Mouse (Mus musculus): ENCODE results near the gene Oasl1. TPM values are rescaled to one million over a fixed set of nuclear protein-coding genes. Genes with fewer than 3 reads are reported as not detected.
A peak's percentile ranks its signal among the peaks of the same experiment; 100 is the strongest.
"Not testable (repeated sequence)": the region's sequence is repeated elsewhere in the genome, so short reads cannot be mapped to it uniquely, and the experiment has no call there.

Gene Oasl1
- total RNA-seq (2015): 0.68 and 4.9 TPM in 2 replicates
- total RNA-seq (2017): 1.1 and 1.4 TPM in 2 replicates

GRCm38 (mm10) chr5:114922998-114923473 lies at the start of gene Oasl1:
Gene Oasl1, plus strand, starts transcription at chr5:114923240.
- ATAC-seq (replicated peaks; ENCODE audit: poor library complexity): peak; percentile 36

GRCm38 (mm10) chr5:114875858-114876257 lies 47.2 kb upstream of the Oasl1 start:
- peak; percentile 70 for ATAC-seq (replicated peaks; ENCODE audit: poor library complexity)

- no peak for ATAC-seq (replicated peaks; ENCODE audit: poor library complexity)
Measured at GRCm38 (mm10) chr5:114876331-114876730, 46.7 kb upstream of the Oasl1 start.

GRCm38 (mm10) chr5:114877487-114877886 lies 45.6 kb upstream of the Oasl1 start:
- ATAC-seq (replicated peaks; ENCODE audit: poor library complexity): no peak

- no peak for ATAC-seq (replicated peaks; ENCODE audit: poor library complexity)
Measured at GRCm38 (mm10) chr5:114879399-114879798, 43.6 kb upstream of the Oasl1 start.

GRCm38 (mm10) chr5:114882319-114882718 lies 40.7 kb upstream of the Oasl1 start:
- not testable (repeated sequence) for ATAC-seq (replicated peaks; ENCODE audit: poor library complexity)

- ATAC-seq (replicated peaks; ENCODE audit: poor library complexity): peak; percentile 92
Measured at GRCm38 (mm10) chr5:114883022-114883421, 40.0 kb upstream of the Oasl1 start.

GRCm38 (mm10) chr5:114886801-114887200 lies 36.2 kb upstream of the Oasl1 start:
- ATAC-seq (replicated peaks; ENCODE audit: poor library complexity): no peak

GRCm38 (mm10) chr5:114888995-114889394 lies 34.0 kb upstream of the Oasl1 start:
- no peak for ATAC-seq (replicated peaks; ENCODE audit: poor library complexity)

GRCm38 (mm10) chr5:114895542-114895941 lies 27.5 kb upstream of the Oasl1 start:
- no peak for ATAC-seq (replicated peaks; ENCODE audit: poor library complexity)

- ATAC-seq (replicated peaks; ENCODE audit: poor library complexity): peak; percentile 74
Measured at GRCm38 (mm10) chr5:114896688-114897373, 26.2 kb upstream of the Oasl1 start, which contains the start of gene Oasl2. Gene Oasl2, plus strand, starts transcription at chr5:114896936.

- peak; percentile 63 for ATAC-seq (replicated peaks; ENCODE audit: poor library complexity)
Measured at GRCm38 (mm10) chr5:114897374-114897793, 25.7 kb upstream of the Oasl1 start.

GRCm38 (mm10) chr5:114898857-114899256 lies 24.2 kb upstream of the Oasl1 start:
- ATAC-seq (replicated peaks; ENCODE audit: poor library complexity): no peak

GRCm38 (mm10) chr5:114902413-114902812 lies 20.6 kb upstream of the Oasl1 start:
- ATAC-seq (replicated peaks; ENCODE audit: poor library complexity): peak; percentile 94

- no peak for ATAC-seq (replicated peaks; ENCODE audit: poor library complexity)
Measured at GRCm38 (mm10) chr5:114908598-114909305, 14.3 kb upstream of the Oasl1 start.

GRCm38 (mm10) chr5:114913686-114914085 lies 9.4 kb upstream of the Oasl1 start:
- ATAC-seq (replicated peaks; ENCODE audit: poor library complexity): no peak

GRCm38 (mm10) chr5:114914855-114915254 lies 8.2 kb upstream of the Oasl1 start:
- no peak for ATAC-seq (replicated peaks; ENCODE audit: poor library complexity)

GRCm38 (mm10) chr5:114915854-114916253 lies 7.2 kb upstream of the Oasl1 start:
- ATAC-seq (replicated peaks; ENCODE audit: poor library complexity): 0 out of 2 replicates have a peak, but pooled peaks have one; percentile 26

- ATAC-seq (replicated peaks; ENCODE audit: poor library complexity): peak; percentile 55; the same call in 1 of the 2 replicates
Measured at GRCm38 (mm10) chr5:114916777-114917176, 6.3 kb upstream of the Oasl1 start.

GRCm38 (mm10) chr5:114917357-114917756 lies 5.7 kb upstream of the Oasl1 start:
- ATAC-seq (replicated peaks; ENCODE audit: poor library complexity): not testable (repeated sequence)

GRCm38 (mm10) chr5:114921551-114922365 lies 1.3 kb upstream of the Oasl1 start:
- peak; percentile 79 for ATAC-seq (replicated peaks; ENCODE audit: poor library complexity)
